Mouse (Mus musculus): ENCODE data around the gene Sdk2. TPM values are rescaled to one million over a fixed set of nuclear protein-coding genes. Genes with fewer than 3 reads are reported as not detected.

Gene Sdk2
- polyA plus RNA-seq, 1 experiment from 2014 or later, result 3.0 TPM

DNA sequence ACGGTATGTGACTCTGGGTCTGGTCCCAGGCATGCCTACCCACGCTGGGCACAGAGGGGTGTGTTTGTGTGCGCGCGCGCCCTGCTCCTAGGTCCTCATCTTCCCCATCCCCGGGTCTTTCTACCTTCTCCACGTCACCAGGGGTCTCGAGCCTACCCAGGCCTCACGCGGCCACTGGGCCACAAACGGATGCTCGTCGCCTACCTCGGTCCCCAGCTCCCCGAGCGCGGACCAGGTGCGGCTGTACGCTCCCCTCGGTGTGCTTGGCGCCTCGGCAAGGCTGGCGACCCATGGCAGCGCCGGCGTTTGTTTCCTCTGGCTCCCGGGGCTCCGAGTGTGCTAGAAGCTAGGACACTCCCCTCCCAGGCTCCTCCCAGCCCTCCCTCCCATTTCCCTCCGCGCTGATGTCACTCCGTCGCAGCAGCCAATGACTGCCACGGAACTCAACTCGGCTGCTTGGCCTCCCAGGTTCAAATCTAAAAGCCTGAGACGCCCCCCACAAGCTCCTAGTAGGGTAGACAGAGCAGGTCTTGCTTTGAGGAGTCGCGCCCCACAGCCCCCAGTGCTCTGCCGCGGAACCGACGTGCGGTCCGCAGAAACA is 315.3 kb downstream of the Sdk2 start, which contains the start of gene Cdc42ep4:
Cdc42ep4 (minus strand) TSS at position 398 of the 601 bp plus-strand sequence.
- no peaks in the 10 kb centered on the region for H3K27me3 ChIP-seq (ENCODE audit: control insufficient read depth, insufficient read depth, low read depth, low read length)
- no peaks in the 10 kb centered on the region for H3K36me3 ChIP-seq (ENCODE audit: control insufficient read depth, insufficient read depth, low read length)
- peak within 1 kb of the TSS; percentile 89 for H3K9ac ChIP-seq (ENCODE audit: low read depth, low read length)
- H3K9me3 ChIP-seq (replicated peaks; ENCODE audit: control insufficient read depth, low read length, poor library complexity, severe bottlenecking), result no peaks in the 10 kb centered on the region
- peak; percentile 91 for ATAC-seq
- H3K4me2 ChIP-seq (ENCODE audit: low read length), result peak within 1 kb of the TSS; percentile 75
- WGBS, result under 1% methylated on average over 44 of the region's 44 CpGs
- peak within 1 kb of the TSS; percentile 94 for H3K27ac ChIP-seq (ENCODE audit: low read length)
- peak within 1 kb of the TSS; percentile 86 for H3K4me3 ChIP-seq (ENCODE audit: low read depth, low read length)
- H3K4me1 ChIP-seq (ENCODE audit: control insufficient read depth, insufficient read depth, low read length), result peaks cover 33% of the 10 kb centered on the region

DNA sequence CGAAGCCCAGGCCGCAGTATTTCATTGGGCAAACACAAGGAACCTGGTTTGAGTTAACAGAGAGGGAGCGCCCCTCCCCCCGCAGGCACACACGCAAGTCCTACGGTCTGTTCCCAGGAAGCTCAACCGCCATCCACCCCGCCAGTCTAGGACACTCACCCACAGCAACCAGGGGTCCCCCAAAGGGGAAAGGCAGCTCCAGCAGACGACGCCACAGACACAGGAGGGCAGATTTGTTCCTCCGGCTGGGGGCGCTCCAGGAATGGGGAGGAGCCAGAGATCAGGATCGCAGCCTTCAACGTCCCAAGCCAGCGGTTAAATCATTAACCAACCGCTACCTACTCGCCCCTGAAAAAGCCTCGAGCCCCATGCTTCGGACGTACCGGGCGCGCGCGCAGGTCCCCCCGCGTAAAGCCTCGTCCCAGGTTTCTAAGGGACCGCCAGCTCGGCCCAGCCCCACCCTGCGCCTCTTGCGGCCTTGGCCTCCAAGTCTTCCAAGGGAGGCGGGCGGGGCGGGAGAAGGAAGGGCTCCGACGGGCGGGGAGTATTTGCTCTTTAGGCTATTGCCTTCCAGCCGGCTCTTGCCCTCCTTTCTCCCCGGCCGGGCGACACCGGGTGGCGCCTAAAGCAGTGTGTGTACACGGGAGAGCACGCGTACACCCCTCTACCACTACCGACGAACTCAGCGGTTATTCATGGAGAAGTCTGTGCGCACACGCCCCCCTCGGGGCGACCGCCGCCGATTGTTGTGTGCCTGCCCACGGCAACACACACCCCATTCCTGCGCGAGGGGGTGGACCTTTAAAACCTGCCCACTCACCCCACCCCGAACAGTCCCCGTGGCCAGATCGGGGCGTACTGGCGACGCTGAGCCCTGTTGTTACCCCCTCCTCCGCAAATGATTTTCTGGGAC is 316.0 kb downstream of the Sdk2 start:
- under 1% methylated on average over 62 of the region's 67 CpGs for WGBS
- no peaks in the 10 kb centered on the region for H3K9me3 ChIP-seq (replicated peaks; ENCODE audit: control insufficient read depth, low read length, poor library complexity, severe bottlenecking)
- H3K4me2 ChIP-seq (ENCODE audit: low read length), result peak overlapping the region; percentile 75
- H3K9ac ChIP-seq (ENCODE audit: low read depth, low read length), result peak overlapping the region; percentile 89
- H3K27ac ChIP-seq (ENCODE audit: low read length), result peak overlapping the region; percentile 94
- H3K4me3 ChIP-seq (ENCODE audit: low read depth, low read length), result peak overlapping the region; percentile 86
- peaks cover 33% of the 10 kb centered on the region for H3K4me1 ChIP-seq (ENCODE audit: control insufficient read depth, insufficient read depth, low read length)
- no peaks in the 10 kb centered on the region for H3K27me3 ChIP-seq (ENCODE audit: control insufficient read depth, insufficient read depth, low read depth, low read length)
- peak; percentile 60 for ATAC-seq
- no peaks in the 10 kb centered on the region for H3K36me3 ChIP-seq (ENCODE audit: control insufficient read depth, insufficient read depth, low read length)

DNA sequence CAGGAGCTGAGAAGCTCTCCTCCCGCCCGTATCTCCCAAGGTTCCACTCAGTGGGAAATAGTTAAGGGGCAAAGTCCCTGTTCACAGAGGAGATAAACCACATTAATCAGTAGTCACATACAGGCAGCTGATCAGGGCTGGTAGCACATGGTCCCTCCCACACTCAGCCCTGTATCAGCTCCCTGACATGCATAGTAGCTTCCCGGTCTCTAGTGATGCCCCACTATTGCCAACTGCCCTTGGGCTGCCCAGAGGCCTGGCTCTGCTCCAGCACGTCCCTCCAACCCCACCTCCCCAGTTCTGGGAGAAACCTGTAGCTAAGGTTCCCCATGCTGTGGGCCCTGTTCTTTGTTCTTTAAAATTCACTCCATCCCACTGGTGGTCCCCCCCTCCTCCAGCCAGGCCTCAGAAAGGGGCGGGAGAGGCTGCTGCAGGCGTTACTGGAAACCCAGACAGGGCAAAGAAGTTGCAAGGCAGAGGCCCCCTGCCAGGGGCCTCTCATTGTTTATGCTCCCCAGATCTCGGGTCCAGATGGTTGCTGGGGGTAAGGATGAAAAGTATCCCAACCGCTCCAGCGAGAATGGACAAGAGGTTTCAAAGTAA is 317.0 kb downstream of the Sdk2 start:
- peaks cover 33% of the 10 kb centered on the region for H3K4me1 ChIP-seq (ENCODE audit: control insufficient read depth, insufficient read depth, low read length)
- H3K27me3 ChIP-seq (ENCODE audit: control insufficient read depth, insufficient read depth, low read depth, low read length), result no peaks in the 10 kb centered on the region
- H3K4me3 ChIP-seq (ENCODE audit: low read depth, low read length), result peak overlapping the region; percentile 86
- peak; percentile 22; the same call in 1 of the 2 replicates for ATAC-seq
- H3K4me2 ChIP-seq (ENCODE audit: low read length), result peak overlapping the region; percentile 75
- under 1% methylated on average over 9 of the region's 9 CpGs for WGBS
- H3K36me3 ChIP-seq (ENCODE audit: control insufficient read depth, insufficient read depth, low read length), result no peaks in the 10 kb centered on the region
- H3K9ac ChIP-seq (ENCODE audit: low read depth, low read length), result peak overlapping the region; percentile 89
- H3K9me3 ChIP-seq (replicated peaks; ENCODE audit: control insufficient read depth, low read length, poor library complexity, severe bottlenecking), result no peaks in the 10 kb centered on the region
- H3K27ac ChIP-seq (ENCODE audit: low read length), result peak overlapping the region; percentile 94

DNA sequence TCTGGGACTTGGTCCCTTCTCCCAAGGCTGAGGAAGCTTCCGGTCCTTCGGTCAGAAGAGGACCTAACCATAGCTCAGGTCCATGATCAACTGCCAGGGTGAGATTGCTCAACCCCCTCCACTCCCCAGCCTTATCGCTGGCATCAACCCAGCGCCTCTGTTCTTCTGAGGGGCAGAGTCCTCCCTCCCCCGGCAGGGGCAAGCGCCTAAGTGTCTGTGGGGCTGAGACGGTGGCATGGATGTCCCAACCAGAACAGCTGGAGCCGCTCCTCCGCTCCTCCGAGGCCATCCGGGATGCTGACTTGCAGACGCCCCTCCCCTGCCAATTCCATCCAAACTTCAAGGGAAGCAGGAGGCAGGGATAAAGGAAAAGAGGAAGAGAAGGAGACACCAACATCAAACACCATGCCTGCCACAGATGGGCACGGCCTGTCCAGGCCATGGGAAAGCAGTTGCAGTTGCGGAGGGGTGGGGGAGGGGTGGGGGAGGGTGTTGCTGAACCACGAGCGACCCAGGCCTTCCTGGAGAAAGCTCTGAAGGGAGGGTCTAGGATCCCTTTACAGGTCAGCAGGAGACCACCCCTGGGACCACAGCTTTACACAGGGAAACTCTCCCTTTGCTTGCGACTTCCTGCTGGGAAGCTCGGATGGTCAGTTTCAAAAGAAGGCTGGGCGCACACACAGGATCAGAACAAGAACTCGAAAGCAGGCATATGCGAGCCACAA is 317.9 kb downstream of the Sdk2 start:
- ATAC-seq, result no peak
- H3K27me3 ChIP-seq (ENCODE audit: control insufficient read depth, insufficient read depth, low read depth, low read length), result no peaks in the 10 kb centered on the region

DNA sequence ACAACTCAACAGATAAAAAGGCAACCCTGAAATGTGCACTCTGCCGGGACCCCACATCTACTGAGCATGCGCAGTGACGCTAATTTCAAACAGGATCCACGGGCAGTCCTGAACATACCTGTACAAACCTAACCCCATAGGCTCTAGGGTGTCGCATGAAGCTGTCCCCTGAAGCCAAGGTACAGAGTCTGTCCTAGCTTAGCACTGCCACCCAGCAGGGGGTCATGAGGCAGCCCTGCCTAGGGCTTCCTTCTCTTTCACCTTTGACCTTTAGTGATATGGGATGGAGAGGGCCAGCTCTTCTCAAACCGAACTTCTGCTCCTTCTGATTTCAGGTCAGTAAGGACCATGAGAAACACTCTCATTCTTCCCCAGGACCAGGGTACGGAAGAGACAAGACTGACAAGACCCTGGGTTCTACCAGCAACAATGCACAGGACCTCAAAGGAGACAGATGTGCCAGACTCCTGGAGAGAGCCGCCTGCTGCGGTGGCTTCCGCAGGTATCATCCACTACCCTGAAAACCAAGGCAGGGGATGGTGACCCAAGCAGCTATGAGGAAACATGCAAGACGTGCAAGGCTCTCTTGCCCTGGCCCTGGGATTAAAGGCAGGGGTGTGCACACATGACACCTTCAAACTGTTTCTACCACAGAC is 319.0 kb downstream of the Sdk2 start:
- WGBS, result 85% methylated on average over 11 of the region's 11 CpGs
- H3K27ac ChIP-seq (ENCODE audit: low read length), result no peak overlapping the region
- H3K4me1 ChIP-seq (ENCODE audit: control insufficient read depth, insufficient read depth, low read length), result peaks cover 33% of the 10 kb centered on the region
- no peak overlapping the region for H3K4me3 ChIP-seq (ENCODE audit: low read depth, low read length)
- H3K9me3 ChIP-seq (replicated peaks; ENCODE audit: control insufficient read depth, low read length, poor library complexity, severe bottlenecking), result no peaks in the 10 kb centered on the region
- no peak overlapping the region for H3K9ac ChIP-seq (ENCODE audit: low read depth, low read length)
- no peak for ATAC-seq
- no peaks in the 10 kb centered on the region for H3K36me3 ChIP-seq (ENCODE audit: control insufficient read depth, insufficient read depth, low read length)
- no peaks in the 10 kb centered on the region for H3K27me3 ChIP-seq (ENCODE audit: control insufficient read depth, insufficient read depth, low read depth, low read length)
- H3K4me2 ChIP-seq (ENCODE audit: low read length), result no peak overlapping the region

More for the DNA sequence above, 317.9 kb downstream of the Sdk2 start:
- Histone ChIP-seq H3K36me3 (ENCODE audit: control insufficient read depth, insufficient read depth, low read length) (no peaks in the 10 kb centered on the region), H3K27ac (ENCODE audit: low read length) (no peak overlapping the region), H3K4me2 (ENCODE audit: low read length) (peak overlapping the region; percentile 75), H3K4me1 (ENCODE audit: control insufficient read depth, insufficient read depth, low read length) (peaks cover 33% of the 10 kb centered on the region), H3K9me3 (replicated peaks; ENCODE audit: control insufficient read depth, low read length, poor library complexity, severe bottlenecking) (no peaks in the 10 kb centered on the region), H3K4me3 (ENCODE audit: low read depth, low read length) (peak overlapping the region; percentile 86), H3K9ac (ENCODE audit: low read depth, low read length) (peak overlapping the region; percentile 89)
- 11% methylated on average over 21 of the region's 21 CpGs for WGBS

DNA sequence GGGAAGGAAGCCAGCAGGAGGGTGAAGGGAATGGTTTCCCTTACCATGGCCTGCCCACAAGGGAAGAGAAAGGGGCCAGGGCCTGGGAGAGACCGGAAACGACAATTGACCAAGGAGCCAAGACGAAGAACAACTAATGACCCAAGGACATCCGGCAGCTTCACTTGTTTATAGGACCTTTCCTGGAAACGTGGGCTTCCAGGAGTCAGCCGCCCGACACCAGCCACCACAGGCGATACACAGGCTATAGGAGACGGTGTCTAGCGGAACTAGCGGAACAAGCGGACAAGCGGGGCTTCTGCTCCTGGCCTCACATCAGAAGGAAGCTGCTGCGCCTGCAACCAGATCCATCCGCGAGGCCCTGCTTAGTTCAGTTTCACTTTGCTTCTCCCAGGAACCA is 319.8 kb downstream of the Sdk2 start:
- ATAC-seq, result no peak
- Histone ChIP-seq H3K4me2 (ENCODE audit: low read length) (no peak overlapping the region), H3K27me3 (ENCODE audit: control insufficient read depth, insufficient read depth, low read depth, low read length) (no peaks in the 10 kb centered on the region), H3K27ac (ENCODE audit: low read length) (no peak overlapping the region), H3K4me3 (ENCODE audit: low read depth, low read length) (no peak overlapping the region), H3K36me3 (ENCODE audit: control insufficient read depth, insufficient read depth, low read length) (no peaks in the 10 kb centered on the region), H3K9ac (ENCODE audit: low read depth, low read length) (no peak overlapping the region), H3K4me1 (ENCODE audit: control insufficient read depth, insufficient read depth, low read length) (peaks cover 32% of the 10 kb centered on the region), H3K9me3 (replicated peaks; ENCODE audit: control insufficient read depth, low read length, poor library complexity, severe bottlenecking) (no peaks in the 10 kb centered on the region)
- WGBS, result 79% methylated on average over 16 of the region's 16 CpGs

DNA sequence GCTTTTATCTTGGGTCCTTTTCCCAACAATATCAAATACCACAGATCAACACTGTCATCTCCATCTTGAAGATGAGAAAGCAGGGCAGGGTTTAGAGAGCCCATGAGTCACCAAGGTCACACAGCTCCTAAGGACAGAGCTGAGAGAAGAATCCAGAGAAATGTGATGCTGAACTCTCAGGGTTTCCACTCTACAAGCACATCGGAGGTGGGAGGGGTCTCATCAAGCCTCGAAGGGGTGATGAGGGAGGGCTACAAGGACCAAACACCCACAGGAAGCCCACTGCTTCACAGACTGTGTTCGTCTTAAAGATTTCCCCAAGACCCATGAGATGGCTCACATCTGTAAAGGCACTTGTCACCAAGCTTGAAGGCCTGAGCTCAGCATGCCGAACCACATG is 320.9 kb downstream of the Sdk2 start:
- Histone ChIP-seq H3K4me3 (ENCODE audit: low read depth, low read length) (no peak overlapping the region), H3K4me2 (ENCODE audit: low read length) (no peak overlapping the region), H3K27me3 (ENCODE audit: control insufficient read depth, insufficient read depth, low read depth, low read length) (no peaks in the 10 kb centered on the region), H3K36me3 (ENCODE audit: control insufficient read depth, insufficient read depth, low read length) (no peaks in the 10 kb centered on the region), H3K27ac (ENCODE audit: low read length) (no peak overlapping the region), H3K9me3 (replicated peaks; ENCODE audit: control insufficient read depth, low read length, poor library complexity, severe bottlenecking) (no peaks in the 10 kb centered on the region), H3K4me1 (ENCODE audit: control insufficient read depth, insufficient read depth, low read length) (peaks cover 29% of the 10 kb centered on the region), H3K9ac (ENCODE audit: low read depth, low read length) (no peak overlapping the region)
- 87% methylated on average over 4 of the region's 4 CpGs for WGBS
- ATAC-seq, result no peak

DNA sequence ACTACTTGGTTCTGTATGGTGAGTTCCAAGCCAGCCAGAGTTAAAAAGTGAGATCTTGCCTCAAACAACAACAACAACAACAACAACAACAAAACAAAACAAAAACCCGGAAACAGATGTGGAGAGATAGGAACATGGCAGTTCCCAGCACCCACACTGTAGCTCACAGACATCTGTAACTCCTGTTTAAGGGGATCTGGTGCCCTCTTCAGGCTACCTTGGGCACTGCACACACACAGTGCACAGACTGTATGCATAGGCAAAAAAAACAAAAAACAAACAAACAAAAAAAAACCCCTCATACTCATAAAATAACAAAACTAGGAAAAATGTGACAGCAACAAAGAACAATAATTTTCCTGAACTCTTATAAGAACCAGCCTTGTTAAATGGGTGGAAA is 323.8 kb downstream of the Sdk2 start:
- Histone ChIP-seq H3K9ac (ENCODE audit: low read depth, low read length) (no peak overlapping the region), H3K27me3 (ENCODE audit: control insufficient read depth, insufficient read depth, low read depth, low read length) (no peaks in the 10 kb centered on the region), H3K4me1 (ENCODE audit: control insufficient read depth, insufficient read depth, low read length) (peaks cover 5% of the 10 kb centered on the region; the same call in 1 of the 2 replicates), H3K27ac (ENCODE audit: low read length) (no peak overlapping the region), H3K36me3 (ENCODE audit: control insufficient read depth, insufficient read depth, low read length) (no peaks in the 10 kb centered on the region), H3K4me2 (ENCODE audit: low read length) (no peak overlapping the region), H3K9me3 (replicated peaks; ENCODE audit: control insufficient read depth, low read length, poor library complexity, severe bottlenecking) (no peaks in the 10 kb centered on the region), H3K4me3 (ENCODE audit: low read depth, low read length) (no peak overlapping the region)
- ATAC-seq, result no peak
- WGBS, result 97% methylated on average over 1 of the region's 1 CpGs

Measured in midbrain, embryonic 16.5 days (tissue).